Mouse (Mus musculus): ENCODE data around the gene Ltbp1.

Ltbp1 gene

GRCm38 (mm10) chr17:75278106-75278505 is 272.7 kb downstream of the Ltbp1 start:
- intact Hi-C loops (cut with DNase I): no loop called here

DNA sequence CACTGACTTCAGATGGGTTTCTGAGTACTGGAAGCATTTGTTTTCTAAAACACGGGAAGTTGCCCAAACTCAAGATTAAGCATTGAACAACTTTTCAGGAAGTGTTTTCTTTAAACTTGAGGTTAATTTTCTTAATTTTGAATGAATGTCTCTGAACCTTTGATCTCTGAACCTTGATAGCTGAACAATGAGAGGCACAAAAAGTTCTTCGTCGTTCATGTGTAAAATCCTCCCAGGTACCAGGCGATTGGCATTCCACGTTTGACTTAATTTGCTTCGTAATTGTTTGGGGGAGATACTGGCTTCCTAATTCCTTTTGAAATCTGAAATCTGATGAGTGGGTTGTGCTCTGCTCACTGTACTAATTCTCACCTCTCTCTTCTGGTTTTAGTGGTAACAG is 273.2 kb downstream of the Ltbp1 start:
- intact Hi-C loops (cut with DNase I): no loop called here

GRCm38 (mm10) chr17:75281345-75281744 is 276.0 kb downstream of the Ltbp1 start:
- intact Hi-C loops (cut with DNase I): no loop called here

DNA sequence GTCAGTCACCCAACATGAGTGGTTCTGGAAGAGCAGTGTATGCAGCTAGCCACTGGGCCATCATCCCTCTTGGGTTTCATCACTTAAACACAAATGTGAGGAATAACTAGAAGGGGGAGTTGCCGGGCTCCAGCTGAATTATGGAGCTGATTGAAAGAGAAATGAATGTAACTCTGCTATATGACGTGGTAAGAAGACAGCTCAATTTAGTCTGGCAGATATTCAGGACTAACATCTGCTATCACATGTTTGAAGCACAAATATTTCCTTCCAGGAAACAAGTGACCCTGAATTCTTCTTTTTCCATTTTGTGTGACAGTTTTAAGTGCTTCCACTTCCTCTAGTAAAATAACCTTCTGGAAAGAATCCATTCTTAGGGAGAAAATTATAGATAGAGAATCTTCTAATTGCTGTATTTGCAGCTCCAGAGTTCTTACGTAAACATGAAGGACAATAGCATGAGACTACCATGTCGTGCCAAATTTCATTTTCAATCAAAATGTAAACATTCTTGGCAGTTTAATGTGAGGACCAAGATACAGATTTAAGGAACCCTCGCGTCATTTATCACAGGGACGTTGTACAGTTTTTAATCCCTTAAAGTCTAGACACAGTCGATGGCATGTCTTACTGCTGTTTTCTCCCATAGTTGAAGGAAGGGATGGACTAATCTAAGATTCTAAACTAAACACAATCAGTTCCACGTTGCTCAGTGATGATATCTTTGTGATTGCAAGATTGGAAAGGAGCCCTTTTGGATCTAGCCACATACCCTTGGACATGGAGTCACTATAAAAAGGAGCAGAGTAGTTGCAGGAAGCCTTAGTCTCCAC is 279.7 kb downstream of the Ltbp1 start:
- intact Hi-C loops (cut with DNase I): no loop called here

DNA sequence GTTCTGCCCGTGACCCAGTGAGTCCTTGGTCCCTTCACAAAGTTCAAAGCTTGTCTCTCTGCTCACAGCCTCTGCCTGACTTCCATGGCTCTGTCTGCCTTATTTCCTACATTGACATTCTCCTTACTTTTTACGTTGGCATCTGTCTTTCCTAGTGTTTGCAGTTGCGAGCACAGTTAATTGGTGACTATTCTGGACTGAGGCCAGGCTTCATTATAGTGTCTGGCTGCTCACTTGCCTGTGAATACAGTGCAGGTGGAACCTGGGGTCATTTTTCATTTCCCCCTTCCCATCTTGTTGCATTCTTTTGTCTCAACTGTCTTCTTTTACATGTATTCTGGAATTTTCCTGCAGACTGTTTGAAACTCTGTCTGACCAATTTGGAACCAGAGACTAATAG is 287.6 kb downstream of the Ltbp1 start:
- intact Hi-C loops (cut with DNase I): no loop called here

DNA sequence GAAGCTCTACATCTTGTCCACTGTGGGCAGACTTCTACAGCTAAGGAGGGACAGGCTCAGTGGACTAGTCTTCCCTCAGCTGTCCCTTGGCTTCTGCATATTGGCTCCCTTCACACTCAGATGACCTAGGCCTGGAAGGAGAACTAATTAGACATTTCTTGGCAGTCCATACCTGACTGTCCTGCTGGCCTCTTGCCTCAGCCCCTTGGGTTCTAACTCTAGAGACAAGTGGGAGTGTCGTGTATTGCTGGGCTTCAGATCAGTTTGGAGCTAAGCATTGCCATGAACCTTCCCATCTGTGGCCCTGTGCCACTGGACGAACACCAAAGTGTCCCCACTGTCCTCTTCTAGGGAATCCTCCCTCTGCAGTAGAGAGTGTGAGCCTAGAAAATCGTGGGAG is 288.4 kb downstream of the Ltbp1 start:
- intact Hi-C loops (cut with DNase I): no loop called here

DNA sequence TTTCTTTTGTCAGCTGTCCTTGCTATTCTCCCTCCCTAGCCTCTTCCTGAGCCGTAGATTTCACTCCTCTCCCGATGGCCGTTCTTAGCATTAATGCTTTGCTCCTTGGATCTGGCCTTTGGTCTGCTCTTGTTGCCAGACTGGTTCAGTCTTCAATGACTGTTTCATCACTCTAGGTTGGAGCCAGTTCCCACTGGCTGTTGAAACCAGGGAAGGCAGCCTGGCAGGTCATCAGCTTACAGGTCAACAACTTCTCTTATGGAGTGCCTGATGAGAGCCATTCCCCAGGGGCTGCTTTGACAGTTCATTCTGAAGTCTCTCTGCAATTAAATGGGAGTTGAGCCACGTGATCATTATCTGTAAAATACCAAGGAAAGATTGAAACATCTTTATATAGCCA is 295.5 kb downstream of the Ltbp1 start:
- intact Hi-C loops (cut with DNase I): no loop called here

GRCm38 (mm10) chr17:75304807-75305420 is 299.5 kb downstream of the Ltbp1 start:
- intact Hi-C loops (cut with DNase I): no loop called here

GRCm38 (mm10) chr17:75305714-75306113 is 300.3 kb downstream of the Ltbp1 start:
- intact Hi-C loops (cut with DNase I): no loop called here

DNA sequence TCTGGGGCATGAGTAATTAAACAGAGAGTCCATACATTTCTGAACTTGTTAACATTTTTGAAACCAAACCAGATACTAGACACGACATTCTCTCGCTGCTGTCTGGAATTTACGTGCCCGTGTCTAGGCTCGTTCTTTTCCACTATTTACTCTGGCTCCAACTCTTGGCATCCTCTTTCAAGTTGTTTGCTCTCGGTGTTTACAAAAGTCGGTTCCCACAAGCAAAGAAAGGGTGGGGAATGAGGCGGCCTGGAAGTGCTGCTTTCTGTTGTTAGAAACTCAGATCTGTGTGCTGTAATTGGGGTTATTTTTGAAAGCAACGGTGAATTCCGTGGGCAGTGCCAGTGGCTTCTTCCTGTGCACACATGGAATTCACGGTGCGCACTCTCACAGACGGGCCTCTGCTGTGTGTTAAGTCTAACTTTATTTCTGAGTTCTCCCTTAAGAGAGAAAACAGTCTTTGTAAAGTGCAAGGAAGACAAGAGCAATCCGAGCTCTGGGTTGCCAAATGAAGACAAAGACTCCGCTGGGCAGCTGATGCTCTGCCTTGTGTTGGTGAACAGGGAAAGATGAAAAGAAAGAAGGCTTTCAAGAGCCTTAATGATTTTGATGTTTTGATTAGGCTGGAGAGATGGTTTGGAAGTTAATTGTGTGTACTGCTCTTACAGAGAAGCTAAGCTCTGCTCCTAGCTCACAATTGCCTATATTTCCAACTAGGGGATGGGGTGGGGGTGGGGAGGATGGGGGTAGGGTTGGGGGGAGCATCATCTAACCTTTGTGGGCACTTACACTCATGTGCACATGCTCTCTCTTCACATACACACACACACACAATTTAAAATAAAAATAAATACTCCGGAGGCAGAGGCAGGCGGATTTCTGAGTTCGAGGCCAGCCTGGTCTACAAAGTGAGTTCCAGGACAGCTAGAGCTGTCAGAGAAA is 302.0 kb downstream of the Ltbp1 start:
- intact Hi-C loops (cut with DNase I): no loop called here

DNA sequence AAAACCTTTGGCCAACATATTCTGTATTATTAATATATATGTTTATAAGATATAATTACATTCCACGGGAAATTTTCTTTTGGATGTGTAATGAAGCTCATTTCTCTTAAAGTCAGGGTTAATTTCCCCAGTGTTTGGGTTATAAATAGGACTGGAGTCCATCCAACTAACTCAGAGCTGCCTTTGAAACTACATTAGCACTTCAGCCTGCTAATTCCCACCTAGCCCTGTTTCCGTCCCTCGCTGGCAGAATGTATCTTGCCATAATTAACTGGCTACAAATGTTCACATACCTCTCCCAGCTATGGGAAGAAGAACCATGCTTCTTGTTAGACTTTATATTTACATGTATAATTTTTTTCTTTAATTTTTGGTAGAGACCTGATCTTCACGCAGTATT is 311.7 kb downstream of the Ltbp1 start:
- intact Hi-C loops (cut with DNase I): no loop called here

- intact Hi-C loops (cut with DNase I): no loop called here
Observed at GRCm38 (mm10) chr17:75323229-75323628, 317.9 kb downstream of the Ltbp1 start.

DNA sequence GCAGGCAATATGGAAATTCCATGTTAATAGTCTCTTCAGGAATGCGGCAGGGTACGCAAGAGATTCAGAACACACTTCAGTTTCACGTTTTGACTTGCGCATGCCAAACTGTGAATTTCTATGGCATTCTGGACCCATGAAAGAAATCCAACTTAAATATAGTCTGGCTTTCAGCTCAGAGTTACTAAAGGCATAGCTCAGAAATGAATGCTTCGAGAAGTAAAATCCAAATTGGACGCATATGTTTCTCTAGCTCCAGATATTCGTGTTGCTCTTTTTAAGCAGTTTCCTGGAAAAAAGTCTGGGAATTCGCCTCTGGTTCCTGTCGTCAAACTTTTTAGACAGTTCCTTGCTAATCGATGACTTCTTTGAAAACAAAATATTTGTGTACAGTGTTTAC is 318.4 kb downstream of the Ltbp1 start:
- intact Hi-C loops (cut with DNase I): no loop called here

DNA sequence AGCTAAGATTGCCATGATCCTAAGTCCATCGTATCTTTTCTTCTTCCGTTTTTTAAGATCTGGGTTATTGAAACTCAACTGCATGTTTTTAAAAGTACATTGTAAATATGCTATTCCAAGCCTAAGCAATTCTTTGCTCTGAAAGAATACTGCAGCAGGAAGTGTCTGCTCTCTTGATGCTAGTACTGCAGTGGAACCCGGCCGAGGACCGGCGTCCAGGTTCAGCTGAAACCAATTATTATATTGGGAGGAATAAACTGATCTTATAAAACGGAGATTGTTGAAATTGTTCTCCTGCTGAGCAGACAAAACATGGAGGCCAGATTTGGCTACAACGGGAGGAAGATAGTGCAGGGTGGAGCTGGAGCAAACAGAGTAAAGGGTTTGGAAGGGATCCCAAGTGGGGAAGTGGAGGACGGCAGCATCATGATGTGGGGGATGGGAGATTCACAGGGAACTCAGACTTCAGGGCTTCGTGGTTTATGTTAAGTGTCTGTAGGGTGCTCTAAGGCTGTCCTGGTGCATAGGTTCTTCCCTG is 322.8 kb downstream of the Ltbp1 start:
- intact Hi-C loops (cut with DNase I): no loop called here

DNA sequence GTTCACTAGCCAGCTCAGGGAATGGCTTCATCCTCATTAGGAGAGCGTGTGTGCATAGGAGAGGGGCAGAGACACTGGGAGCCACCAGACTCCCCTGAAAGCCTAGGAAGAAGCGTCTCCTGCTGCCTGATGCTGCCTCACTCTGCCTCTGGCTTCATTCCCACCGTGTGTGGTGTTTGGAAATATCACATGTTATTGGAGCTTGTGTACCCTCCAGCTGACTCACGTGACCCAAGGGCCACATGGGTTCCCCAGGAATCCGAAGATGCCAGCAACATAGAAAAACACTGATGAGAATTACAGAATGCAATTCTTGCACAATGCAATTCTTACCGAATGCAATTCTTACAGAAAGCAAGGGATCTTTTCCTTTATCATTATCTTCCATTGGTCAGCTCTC is 325.0 kb downstream of the Ltbp1 start:
- intact Hi-C loops (cut with DNase I): no loop called here

DNA sequence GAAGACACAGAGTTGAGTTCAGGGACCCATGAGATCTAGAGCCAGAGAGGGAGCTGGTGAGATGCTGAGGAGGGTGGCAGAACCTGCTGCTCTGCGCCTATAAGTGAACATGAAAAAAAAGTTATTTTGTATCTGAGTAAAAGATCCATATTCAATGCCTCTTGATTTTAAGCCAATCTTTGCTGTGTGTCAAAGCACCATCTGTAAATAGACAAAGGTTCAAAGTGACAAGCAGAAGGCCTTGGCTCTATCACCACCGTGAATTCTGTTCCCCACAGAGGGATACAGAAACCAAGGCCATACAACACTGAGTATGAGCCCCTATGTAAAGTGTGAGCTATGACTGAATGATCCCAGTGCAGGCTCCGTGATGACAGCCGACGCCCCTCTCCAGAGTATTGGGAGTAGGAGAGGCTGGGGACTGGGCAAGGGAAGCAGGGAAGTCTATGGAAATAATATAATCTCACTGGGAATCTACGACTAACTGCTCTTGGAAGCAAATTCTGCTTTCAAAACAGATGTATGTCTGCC is 326.1 kb downstream of the Ltbp1 start:
- intact Hi-C loops (cut with DNase I): no loop called here

DNA sequence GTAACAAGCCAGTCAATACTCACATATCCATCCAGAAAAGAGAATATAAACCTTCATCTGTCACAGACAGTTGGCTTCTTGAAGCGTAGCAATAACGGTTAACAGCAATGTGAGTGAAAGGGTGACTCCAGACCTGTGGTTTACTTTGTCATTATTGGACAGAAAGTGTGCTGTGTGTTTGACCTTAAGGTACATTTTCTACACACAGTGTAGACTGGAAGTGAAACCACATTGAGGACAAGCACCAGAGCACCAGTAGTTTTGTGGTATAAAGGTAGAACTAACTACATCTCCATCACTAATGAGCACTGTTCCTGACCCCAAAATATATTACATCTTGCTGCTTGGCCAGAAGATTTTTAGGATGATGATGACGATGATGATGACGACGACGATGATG is 326.9 kb downstream of the Ltbp1 start:
- intact Hi-C loops (cut with DNase I): no loop called here

DNA sequence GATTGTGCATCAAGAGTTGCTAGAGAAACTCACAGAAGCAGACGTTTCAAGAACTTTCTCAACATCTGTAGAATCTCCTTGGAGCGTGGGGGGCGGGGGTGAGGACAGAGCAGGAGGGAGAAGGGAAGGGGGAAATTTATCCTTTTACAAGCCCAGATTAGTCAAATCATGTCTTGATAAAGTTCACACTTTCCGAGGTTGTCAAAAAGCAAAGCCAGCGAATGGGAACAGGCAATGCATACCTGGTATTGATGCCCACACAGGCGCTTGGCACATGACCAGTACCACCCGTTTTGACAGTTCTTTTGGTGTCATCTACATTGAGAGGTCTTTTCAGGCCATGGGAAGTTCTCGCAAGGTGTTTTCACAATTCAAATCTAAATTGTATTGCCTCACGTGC is 327.6 kb downstream of the Ltbp1 start:
- intact Hi-C loops (cut with DNase I): no loop called here

DNA sequence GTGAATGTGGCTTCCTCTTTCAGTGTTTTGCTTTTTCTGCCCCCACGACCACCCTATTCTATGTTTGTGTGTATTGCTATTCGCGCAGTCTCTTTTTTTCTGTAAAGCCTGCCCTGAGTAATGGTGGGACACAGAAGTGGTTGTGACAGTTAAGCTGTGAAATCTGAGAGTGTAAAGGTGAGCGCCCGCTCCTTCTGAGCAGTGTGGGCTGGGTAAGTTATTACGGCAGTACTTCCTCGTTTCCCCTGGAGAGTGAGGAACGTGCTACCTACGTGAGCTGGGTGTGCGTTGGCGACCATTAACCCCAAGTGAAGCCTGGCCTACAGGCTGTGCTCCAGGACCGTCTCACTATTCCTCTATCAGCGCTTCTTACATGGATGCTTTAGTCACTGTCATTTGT is 328.4 kb downstream of the Ltbp1 start:
- intact Hi-C loops (cut with DNase I): no loop called here

- intact Hi-C loops (cut with DNase I): no loop called here
Observed at GRCm38 (mm10) chr17:75335649-75336048, 330.3 kb downstream of the Ltbp1 start.

DNA sequence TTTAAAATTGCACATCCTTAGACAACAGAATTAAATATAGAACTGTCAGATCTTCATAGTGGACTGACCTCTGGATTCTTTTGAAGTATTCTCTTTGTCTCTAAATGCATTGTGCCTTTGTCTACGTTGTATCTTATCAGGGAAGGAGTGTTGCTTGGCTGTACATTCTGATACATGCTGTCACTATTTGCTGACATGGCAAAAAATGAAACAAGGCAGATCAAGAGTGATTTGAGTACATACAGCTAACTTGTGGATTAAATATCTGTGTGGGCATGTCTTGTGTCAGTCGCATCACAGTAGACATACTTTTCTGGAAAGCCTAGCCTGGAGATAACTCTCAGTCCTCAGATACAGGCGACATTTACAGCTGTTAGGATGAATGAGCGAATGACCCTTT is 335.9 kb downstream of the Ltbp1 start:
- intact Hi-C loops (cut with DNase I): no loop called here

Measured in adrenal gland (tissue).